Mouse (Mus musculus) lung, postnatal 25 days (tissue): ENCODE results near the gene Gmpr2.

Experiments used
- DNase-seq: peaks from one replicate; pipeline ENCODE4 v3.0.0; 2022; ENCODE audit warnings: low spot score

The Gmpr2 gene

DNA sequence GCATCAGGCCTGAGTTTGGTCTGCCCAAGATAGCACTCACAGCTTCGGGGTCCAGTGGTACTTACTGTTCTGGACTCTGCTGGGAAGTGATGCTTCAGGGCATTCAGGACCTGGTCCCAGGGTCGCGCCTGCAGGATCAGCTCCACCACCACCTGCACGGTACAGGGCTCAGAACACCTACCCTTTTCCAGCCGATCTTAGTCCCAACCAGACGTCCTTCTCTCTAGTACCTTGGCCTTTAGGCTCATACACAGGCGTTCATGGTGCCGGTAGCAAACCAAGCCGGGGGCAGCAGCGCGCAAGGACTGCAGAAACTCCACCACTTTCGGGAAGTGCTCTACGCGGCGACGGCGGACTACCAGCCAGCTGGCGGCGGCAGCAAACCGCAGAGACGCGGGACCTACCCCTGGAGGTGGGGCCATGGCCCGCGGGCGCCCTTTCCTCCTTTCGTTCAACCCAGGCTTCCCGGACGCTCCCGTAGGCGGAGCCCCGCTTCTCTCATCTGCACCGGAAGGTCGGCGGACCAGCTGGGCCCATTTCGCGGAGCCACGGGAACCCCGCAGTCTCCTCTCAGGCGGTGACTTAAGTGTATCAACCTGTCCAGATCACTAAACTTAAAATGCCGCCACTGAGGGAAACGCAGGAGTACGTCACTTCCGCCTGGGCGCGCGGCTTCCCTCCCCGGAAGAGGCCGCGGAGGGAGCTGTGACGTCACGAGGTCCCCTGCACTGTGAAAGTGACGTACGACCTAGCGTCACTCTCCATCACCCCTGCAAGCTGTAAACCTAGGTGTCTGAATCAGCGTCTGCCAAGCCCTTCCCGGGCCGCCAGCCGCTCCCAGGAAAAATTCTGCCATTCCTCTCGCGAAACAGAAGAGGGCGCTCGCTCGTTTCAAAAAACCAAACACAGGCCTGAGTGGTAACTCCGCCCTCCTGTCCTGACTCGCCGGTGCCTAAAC, 9.7 kb downstream of the Gmpr2 start, which contains the start of gene Tinf2:
Gene Tinf2, minus strand, starts transcription at position 661 of the 958 bp plus-strand sequence.
- peak; percentile 94 for DNase-seq

DNA sequence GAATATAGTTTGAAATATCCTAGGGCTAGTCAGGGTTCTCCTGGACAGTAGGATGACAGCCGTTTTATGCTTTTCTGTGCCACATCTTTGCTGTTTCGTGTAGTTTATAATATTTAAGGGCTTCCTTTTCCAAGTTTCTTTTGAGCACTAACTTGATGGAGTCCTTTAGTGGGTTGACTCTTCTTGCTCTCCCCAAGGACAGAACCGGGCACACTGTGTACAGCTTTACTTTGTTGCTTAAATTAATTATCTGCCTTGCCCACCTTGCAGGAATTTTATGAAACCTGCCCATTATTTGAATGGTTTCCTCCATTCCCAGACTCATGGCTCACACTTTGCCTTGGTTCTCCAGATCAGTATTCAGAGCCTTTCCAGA, 10.4 kb downstream of the Gmpr2 start:
- no peak for DNase-seq

DNA sequence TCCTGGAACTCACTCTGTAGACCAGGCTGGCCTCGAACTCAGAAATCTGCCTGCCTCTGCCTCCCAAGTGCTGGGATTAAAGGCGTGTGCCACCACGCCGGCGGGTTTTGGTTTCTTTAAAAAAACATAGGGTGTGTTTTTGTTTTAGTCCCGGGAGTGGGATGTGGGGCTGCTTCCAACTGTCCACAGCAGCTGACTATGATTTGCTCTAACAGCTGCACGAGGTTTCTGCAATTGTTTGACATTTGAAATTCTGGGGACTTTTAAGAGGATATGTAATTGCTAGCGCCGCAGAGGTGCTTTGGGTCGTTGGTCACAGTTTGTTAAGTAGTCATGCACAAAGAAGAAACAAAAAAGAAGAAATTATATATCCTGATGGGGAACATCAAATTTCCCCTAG, 17.7 kb downstream of the Gmpr2 start:
- DNase-seq: no peak

DNA sequence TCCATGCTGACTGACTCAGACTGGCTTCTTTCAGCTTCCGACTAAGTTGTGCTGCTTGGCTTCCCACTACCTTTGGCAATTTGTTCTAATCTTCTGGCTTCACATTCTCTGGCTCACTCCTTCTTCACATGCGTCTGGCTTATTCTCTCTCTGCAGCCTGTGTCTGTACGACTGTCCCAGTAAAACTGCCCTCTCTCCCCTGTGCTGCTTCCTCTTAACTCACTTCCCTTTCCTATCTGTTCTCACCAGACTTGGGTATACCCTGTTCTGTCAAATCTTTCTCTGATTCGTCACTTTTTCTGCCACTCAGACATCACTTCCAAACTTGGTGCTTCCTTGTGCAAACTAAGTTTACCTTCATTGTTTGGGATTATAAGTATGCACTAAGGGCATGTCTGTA, 25.5 kb downstream of the Gmpr2 start:
- no peak for DNase-seq

DNA sequence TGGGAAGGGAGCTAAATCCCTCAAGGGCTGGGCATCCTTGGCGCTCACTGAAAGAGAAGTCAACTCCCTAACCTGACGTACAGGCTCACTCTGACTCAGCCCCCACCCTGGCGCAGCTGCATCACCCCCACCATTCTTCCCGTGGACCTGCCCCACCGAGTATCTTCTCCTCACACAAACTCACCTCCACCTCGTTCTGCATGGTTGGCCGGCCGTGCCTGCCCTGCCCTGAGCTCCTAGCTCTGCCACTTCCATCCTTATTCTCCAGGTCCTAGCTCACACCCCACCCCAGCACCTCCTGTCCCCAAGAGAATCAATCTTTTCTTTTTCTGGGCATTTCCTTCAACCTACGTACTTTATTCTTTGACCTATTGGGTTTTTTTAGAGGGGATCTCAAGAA, 29.4 kb downstream of the Gmpr2 start:
- no peak for DNase-seq

DNA sequence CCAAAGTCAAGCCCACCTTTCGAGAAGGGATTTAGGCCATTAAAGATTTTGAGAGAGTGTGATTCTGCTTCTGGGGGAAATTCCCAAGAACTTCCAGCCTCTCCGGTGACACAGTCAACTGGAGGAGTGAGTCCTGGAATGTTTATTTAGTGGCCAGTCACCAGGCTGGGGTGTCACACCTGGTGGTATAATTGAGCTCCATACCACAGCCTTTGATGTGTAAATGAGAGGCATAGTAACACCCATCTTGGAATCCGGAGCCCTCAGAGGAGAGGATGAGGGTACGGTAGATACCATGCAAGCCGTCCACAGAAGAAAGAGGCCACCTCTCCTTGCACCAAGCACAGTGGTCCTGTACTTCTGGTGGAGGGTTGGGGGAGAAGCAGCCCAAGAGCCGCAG, 31.0 kb downstream of the Gmpr2 start:
- DNase-seq: no peak

DNA sequence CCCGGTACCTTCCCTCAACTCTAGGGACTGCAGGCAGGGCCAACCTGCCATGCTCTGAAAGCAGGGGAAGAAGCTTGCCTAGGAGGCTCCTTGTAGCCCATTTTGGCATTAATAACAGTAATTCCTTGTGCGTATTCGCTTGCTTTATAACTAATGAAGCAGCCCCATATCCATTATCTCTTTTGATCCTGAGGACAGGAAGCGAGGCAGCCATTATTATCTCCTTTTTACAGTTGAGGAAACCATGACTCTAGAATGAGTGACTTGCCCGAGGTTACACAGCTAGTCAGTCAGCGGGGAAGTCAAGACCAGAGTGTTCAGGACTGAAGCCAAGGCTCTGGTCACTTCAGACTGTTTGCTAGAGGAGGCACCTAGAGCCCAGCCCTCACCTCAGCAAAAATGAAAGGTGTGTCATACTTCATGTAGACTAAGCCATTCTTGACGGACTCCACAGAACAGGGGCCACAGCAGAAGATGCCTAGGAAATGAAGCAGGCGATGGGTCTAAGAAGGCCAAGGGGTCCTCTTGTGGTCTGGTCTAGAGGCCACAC, 34.4 kb downstream of the Gmpr2 start:
- DNase-seq: peak; percentile 39

DNA sequence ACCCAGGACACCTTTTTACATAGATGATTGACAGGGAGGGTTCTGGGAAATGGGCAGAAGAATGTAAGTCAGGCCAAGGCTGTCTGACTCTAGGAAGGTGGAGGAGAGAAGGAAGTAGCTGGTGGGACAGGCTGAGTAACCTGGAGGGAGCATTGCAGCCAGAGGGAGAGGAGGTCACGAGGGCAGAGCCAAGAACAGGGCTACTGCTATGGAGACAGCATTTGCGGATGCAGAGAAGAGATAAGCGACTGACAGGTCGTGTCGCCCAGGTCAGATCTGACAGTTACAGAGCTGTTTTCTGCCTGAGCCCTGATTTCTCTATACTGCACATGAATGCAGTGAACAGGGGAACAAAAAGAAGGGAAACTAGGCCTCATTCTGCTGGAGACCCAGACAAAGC, 35.7 kb downstream of the Gmpr2 start:
- DNase-seq: no peak

DNA sequence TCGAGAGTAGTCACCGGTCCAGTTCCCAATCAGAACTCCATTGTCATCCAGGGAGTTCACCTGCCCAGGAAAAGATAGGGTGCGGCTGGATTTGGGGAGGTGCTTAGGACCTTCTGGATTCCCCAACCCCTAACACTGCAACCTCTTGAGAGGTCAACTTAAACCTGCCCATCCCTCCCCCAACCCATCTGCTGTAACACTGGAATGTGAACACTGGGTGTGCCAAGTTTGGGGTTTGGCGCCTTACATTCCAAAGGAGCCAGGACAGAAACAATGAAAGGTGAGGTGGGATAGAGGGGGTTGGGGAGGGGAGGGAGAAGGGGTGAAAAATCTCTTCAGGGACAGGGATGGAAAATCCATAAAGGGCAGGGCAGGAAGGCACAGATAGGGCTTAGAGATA, 37.8 kb downstream of the Gmpr2 start:
- DNase-seq: no peak

DNA sequence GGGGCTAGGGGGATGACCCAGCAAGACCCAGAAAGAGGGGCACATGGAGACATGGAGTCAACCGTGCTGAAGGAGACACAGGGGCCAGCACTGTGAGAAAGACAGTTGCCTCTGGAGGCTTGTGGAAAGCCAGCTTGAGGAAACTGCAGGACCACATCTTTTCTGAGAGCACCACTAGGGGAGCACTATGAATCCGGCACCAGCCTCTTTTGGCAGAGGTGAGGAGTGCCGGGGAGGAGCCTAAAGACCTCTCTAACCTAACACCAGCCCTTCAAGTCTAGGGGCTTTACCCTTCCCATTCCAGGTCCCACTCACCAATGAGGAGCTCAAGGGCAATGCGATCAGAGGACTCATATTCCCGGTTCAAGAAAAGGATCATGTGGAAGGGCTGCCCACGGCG, 40.0 kb downstream of the Gmpr2 start:
- no peak for DNase-seq

DNA sequence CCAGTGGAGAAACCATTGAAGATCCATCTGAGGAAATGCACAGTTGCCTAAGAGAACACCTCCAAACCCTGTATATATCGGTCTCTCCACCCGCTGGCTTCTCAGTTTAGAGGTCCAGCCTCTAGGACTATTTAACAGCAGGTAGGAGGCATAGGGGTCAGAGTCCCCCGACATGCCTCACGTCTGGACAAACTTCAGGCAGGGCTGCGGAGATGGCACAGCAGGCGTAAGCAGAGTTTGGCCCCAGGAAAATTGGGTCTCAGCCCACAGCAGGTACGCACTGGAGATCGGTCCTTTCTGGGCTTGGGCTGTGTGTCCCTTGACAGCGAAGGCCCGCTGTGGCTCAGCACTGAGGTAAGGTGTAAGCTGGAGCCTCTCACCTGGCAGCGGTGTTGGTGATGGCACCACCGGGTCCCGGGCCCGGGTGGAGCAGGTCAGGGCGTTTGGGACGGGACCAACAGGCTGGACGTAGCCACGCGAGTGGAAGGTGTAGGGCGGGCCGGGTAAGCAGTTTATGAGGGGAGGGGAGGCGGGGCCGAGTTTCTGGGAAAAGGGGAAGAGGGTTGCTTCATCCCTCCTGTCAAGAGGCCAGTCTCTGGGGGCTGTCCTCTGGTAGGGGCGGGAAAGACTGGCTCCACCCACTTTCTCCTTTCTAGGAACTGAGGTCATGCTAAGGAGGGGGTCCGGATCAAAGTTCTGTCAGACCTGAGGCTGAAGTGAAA, 41.4 kb downstream of the Gmpr2 start:
- DNase-seq: peak; percentile 71

DNA sequence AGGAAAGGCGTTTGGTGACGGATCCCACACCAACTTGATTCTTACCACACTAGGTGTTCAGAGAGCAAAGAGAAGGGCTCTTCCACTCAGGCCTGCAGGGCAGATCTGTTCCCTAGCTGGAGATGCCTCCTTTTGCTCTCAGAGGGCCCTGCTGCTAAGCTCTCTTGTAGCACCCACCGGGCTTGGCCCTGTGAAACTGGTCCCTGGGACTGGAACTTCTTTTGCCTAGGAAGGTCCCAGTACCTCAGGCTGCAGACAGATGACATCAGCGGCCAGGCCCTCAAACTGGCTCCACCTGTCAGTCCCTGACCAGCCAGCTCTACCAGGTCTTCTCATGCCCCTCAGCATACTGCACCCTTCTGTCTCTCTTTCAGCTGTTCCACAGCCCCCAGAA, 42.0 kb downstream of the Gmpr2 start, which contains the start of gene Tgm1:
Gene Tgm1, minus strand, starts transcription at position 198 of the 394 bp plus-strand sequence.
- DNase-seq: no peak

DNA sequence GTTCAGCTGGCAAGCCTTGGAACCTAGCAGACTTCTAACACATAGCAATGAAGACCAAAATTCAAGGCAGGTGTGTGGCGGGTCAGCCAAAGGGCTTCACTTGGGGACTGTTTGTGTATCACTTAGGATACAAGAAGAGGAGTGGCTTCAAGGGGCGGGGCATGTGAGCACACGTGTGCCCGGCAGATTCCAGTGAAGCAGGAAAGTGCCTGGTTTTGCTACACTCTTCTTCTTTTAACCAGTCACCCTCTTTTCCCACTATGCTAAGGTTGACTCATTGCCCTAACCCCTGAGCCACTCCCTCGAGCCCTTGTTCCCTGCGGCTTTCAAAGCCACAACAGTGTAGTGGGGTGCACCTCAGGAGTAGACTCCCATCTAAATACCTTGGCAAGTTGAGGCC, 43.2 kb downstream of the Gmpr2 start:
- peak; percentile 69 for DNase-seq

DNA sequence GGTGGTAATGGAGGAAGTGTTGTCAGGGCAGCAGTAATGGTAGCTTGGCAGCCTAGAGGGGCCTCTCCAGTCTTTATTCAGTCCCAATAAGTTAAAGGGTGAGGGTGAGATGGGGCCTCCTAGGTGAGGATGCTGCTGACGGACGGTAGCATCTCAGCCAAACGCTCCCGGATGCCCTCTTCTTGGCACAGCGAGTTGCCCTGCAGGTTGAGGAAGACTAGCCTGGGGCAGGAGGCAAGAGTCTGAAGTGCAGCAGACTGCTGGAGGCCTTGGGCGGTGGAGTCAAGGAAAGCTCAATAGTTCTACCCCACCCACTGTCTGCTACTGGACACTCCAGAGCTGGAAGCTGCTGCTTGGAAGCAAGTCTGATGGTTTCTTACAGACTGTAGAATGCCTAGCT, 44.5 kb downstream of the Gmpr2 start:
- no peak for DNase-seq

DNA sequence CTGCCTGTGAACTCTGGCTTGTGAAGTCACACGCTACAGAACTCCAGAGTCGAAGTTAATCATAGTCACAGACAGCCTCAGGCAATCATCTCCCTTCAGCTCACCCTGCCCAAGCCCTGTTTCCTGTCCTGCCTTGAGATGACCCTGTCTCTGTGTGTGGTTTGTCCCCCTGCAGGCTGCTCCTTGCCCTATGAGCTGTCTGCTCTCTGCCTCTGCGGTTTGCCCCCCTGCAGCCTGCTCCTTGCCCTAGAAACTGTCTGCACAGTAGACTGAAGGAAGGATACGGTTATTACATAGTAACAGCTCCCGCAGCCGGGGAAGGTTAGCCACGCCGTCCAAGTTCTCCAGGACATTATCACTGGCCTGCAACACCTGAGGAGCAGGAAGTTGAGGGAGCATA, 45.1 kb downstream of the Gmpr2 start:
- DNase-seq: no peak

DNA sequence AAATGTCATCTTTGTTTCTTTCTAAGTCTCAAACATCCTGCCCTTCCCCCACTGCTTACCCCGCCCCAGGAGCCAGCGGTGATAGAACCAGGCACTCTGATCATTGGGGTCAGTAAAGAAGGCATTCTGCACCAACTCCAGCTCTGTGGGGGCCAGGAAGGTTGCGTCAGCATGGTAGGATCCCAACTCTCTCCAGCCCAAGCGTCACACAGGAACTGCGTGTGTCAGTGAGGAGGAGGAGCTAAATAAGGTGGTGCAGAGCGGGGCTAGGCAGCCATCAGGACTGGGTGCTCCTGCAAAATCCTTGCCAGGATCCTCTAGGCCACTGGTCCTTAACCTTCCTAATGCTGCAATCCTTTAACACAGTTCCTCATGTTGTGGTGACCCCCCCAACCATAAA, 48.0 kb downstream of the Gmpr2 start:
- DNase-seq: no peak

DNA sequence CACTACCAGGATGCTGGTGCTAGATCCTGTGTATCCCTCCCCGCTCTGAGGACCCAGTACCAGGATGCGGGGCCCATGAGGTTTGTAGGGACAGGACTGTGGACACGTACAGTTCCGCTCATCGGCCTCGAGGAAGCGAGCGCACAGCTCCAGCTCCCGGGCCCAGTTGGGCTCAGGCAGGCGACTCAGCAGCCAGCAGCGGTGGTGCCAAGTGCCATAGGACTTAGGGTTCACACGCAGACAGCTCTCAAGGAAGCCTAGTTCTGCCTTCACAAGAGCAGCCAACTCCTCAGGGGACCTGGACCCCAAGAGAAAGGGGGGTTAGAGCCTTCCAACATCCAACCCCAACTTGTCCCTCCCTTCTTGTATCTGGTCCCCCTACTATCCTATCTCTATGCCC, 48.9 kb downstream of the Gmpr2 start:
- no peak for DNase-seq

DNA sequence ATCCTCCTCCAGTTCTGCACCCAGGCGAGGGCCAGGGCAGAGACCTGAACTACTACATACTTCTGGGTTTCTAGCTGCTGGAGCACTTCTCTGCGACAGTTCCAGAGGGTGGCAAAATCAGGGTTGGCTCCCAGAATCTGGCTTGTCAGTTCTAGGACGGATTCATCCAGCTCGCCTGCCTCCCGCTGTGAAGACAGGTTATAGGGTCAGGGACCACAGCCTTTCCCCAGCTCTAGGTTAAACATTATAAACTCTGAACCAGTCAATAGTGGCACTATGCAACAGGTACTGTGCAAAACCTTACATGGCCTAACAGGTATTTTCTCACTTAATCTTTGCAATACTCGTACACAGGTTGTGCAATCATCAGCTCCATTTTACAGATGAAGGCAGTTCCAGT, 49.3 kb downstream of the Gmpr2 start:
- DNase-seq: no peak

DNA sequence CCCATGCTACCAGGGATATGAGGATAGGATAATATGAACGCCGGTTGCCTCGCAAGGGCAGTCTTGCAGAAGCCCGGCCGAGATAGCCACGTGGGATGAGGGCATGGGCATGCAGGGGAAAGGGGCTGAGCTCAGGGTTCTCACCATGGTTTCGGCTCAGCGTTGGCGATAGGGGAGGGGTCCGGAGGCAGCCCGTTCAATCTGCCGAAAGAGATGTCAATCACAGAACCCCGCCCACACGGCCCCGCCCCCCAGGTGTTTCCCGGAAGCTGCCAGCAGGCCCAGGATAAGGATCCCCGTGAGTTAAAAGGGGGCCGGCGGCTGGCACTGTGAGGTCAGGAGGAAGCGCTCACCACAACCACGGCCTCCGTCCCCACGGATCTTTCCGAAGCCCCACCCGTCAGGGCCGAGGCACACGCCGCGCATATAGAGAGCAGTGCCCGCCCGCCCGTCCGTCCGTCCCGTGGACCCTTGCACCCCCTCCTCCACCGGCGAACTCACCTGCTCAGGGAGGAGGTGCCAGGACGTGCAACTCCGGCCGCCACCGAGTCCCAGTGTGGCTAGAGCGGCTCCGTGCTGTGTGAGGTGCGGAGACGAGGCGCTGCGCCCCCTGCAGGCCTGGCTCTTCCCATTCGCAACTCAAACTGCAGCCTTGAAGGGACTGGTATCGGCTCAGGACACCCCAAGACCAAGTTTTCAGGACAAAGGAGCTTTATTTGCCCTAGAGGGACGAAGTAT, 50.1 kb downstream of the Gmpr2 start, which contains the start of gene Rabggta:
Gene Rabggta, minus strand, starts transcription at position 564 of the 738 bp plus-strand sequence.
- DNase-seq: peak; percentile 93

DNA sequence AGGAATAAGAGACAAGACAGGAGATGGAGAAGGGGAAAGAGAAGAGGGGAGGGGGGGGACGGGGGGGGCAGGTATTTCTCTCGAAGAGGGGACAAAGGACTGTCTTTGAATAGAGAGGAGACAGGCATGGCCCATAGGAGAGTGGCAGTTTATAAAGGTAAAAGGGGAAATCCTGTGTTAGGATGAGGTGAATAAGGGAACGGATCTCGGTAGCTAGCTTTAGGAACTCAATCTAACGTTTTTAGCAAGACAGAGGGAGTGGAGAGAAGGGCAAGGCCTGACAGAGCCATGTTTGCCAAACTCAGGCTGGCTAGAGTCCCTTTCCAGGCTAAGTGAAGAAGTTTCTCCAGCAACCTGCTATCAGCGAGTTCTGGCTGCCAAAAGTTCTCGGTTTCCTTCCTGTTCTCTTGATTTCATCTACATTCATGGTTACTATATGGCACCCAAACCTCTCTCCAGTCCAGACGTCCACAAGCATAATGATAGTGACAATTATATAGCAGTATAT, 50.8 kb downstream of the Gmpr2 start:
- no peak for DNase-seq

DNA sequence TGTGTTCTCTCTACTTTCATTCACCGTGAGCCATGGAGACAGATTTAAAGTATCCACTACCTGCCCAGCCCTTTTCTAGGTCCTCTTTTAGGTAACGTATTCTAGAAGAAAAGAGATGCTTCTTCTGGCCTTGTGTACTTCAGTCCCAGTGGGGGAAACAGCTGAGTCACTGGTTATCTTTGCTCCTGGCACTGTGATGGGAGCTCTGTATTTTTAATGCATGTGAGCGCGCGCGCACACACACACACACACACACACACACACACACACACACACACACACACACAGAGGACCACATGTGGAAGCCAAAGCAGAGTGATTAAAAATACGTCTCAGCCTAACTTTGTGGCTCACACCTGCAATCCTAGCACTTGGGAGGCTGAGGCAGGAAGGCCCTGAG, 51.7 kb downstream of the Gmpr2 start:
- DNase-seq: no peak

DNA sequence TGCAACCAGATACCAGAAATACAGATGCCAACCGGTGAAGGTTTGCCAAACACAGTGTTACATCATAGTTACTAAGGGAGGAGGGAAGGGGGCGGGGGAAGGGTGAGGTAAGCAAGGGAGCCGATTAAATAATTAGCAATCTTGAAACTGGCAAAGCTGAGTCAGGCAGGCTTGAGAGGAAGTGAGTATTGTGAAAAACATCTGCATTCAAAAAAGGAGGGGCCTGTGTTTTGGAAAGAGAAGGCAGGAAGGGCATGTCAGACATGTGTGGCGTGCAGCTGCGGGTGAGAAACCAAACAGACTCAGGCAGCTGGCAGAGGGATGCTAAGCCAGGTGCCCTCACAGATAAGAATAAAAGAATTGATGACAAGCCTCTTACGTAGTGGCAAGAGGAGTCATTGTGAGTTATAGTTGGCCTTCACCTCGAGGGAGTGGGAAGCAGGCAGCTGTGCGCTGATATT, 52.7 kb downstream of the Gmpr2 start:
- peak; percentile 82 for DNase-seq
